Mouse (Mus musculus) yolk sac, embryonic 10.5 days (tissue): ENCODE results near the gene Macrod2.

ENCODE experiments used
- DNase-seq: peaks from one replicate; pipeline ENCODE4 v3.0.0-alpha.2; 2017; ENCODE audit warnings: low spot score

Macrod2 gene

GRCm38 (mm10) chr2:140793886-140794608 is 398.9 kb downstream of the Macrod2 start:
- no peak for DNase-seq

GRCm38 (mm10) chr2:140811693-140812092 is 416.6 kb downstream of the Macrod2 start:
- DNase-seq, result no peak

GRCm38 (mm10) chr2:140819391-140820120 is 424.4 kb downstream of the Macrod2 start:
- no peak for DNase-seq

- DNase-seq, result no peak
These were observed 427.3 kb downstream of the Macrod2 start for GRCm38 (mm10) chr2:140822378-140822777.

GRCm38 (mm10) chr2:140826241-140826640 is 431.1 kb downstream of the Macrod2 start:
- DNase-seq, result no peak

GRCm38 (mm10) chr2:140828859-140829258 is 433.8 kb downstream of the Macrod2 start:
- DNase-seq, result no peak

- DNase-seq, result no peak
These were observed 435.0 kb downstream of the Macrod2 start for GRCm38 (mm10) chr2:140830086-140830485.

GRCm38 (mm10) chr2:140839371-140839770 is 444.3 kb downstream of the Macrod2 start:
- no peak for DNase-seq

- no peak for DNase-seq
These were observed 444.8 kb downstream of the Macrod2 start for GRCm38 (mm10) chr2:140839880-140840279.

- no peak for DNase-seq
These were observed 448.9 kb downstream of the Macrod2 start for GRCm38 (mm10) chr2:140844030-140844429.

GRCm38 (mm10) chr2:140847817-140848428 is 452.8 kb downstream of the Macrod2 start:
- no peak for DNase-seq

- DNase-seq, result no peak
These were observed 458.4 kb downstream of the Macrod2 start for GRCm38 (mm10) chr2:140853538-140853937.

- no peak for DNase-seq
These were observed 466.2 kb downstream of the Macrod2 start for GRCm38 (mm10) chr2:140861356-140861755.

GRCm38 (mm10) chr2:140862736-140863135 is 467.6 kb downstream of the Macrod2 start:
- no peak for DNase-seq

GRCm38 (mm10) chr2:140865636-140866035 is 470.5 kb downstream of the Macrod2 start:
- no peak for DNase-seq

- no peak for DNase-seq
These were observed 472.0 kb downstream of the Macrod2 start for GRCm38 (mm10) chr2:140867116-140867515.

GRCm38 (mm10) chr2:140885176-140885575 is 490.1 kb downstream of the Macrod2 start:
- no peak for DNase-seq

- no peak for DNase-seq
These were observed 495.6 kb downstream of the Macrod2 start for GRCm38 (mm10) chr2:140890683-140891082.

GRCm38 (mm10) chr2:140896396-140897082 is 501.4 kb downstream of the Macrod2 start:
- DNase-seq, result no peak

- no peak for DNase-seq
These were observed 503.4 kb downstream of the Macrod2 start for GRCm38 (mm10) chr2:140898408-140898985.

- no peak for DNase-seq
These were observed 510.2 kb downstream of the Macrod2 start for GRCm38 (mm10) chr2:140905331-140905730.

- no peak for DNase-seq
These were observed 511.0 kb downstream of the Macrod2 start for GRCm38 (mm10) chr2:140906123-140906522.
